Mouse (Mus musculus) kidney, embryonic 16.5 days (tissue): Measurements from ENCODE around the gene Fggy. TPM values are rescaled to one million over a fixed set of nuclear protein-coding genes. Genes with fewer than 3 reads are reported as not detected.

ENCODE experiments used
- ATAC-seq: fragments of 200-750 bp; cut with Nextera tagmentation; 2 replicates; pipeline ENCODE4 v1.8.0; 2017; ENCODE audit warnings: moderate TSS enrichment; ENCODE audit not compliant: low FRiP score, low TSS enrichment
- H3K27ac ChIP-seq: fragments of 300-500 bp; sonication (generic); 2 replicates; pipeline ENCODE4 v1.5.1; 2014; ENCODE audit warnings: low read length
- H3K27me3 ChIP-seq: fragments of 300-500 bp; sonication (generic); 2 replicates; pipeline ENCODE4 v1.6.1; 2014; ENCODE audit warnings: low read length, control low read depth, mixed read lengths; ENCODE audit not compliant: insufficient read depth
- H3K36me3 ChIP-seq: fragments of 300-500 bp; sonication (generic); 2 replicates; pipeline ENCODE4 v1.6.1; 2014; ENCODE audit warnings: low read length, control low read depth, mixed read lengths; ENCODE audit not compliant: insufficient read depth
- H3K4me1 ChIP-seq: fragments of 300-500 bp; sonication (generic); 2 replicates; pipeline ENCODE4 v1.6.1; 2014; ENCODE audit warnings: low read length, control low read depth, mixed read lengths; ENCODE audit not compliant: insufficient read depth
- H3K4me2 ChIP-seq: fragments of 300-500 bp; sonication (generic); replicated peaks from 2 replicates; pipeline ENCODE4 v1.6.1; 2014; ENCODE audit warnings: low read depth, low read length
- H3K4me3 ChIP-seq: fragments of 300-500 bp; sonication (generic); 2 replicates; pipeline ENCODE4 v1.5.1; 2014; ENCODE audit warnings: mild to moderate bottlenecking, low read length
- H3K9ac ChIP-seq: fragments of 300-500 bp; sonication (generic); replicated peaks from 2 replicates; pipeline ENCODE4 v1.6.1; 2014; ENCODE audit warnings: low read length
- H3K9me3 ChIP-seq: fragments of 300-500 bp; sonication (generic); 2 replicates; pipeline ENCODE4 v1.6.1; 2016; ENCODE audit warnings: low read length, control low read depth
- WGBS: fragments of 180-500 bp; shearing (Covaris S2); extraction: QIAGEN DNeasy Blood & Tissue Kit; methylation state at CpG from one replicate; pipeline ENCODE4 v1.1.7; 2014; 5-methylcytosine and 5-hydroxymethylcytosine counted together
- polyA plus RNA-seq: library from polyadenylated mRNA; unstranded; fragments of >200 nt; fragmentation: Nextera tagmentation; extraction: Ambion mirVana; gene quantifications from 2 replicates; pipeline ENCODE4 v1.2.1, GENCODE M21; 2015

Fggy gene
- polyA plus RNA-seq, 1 experiment from 2014 or later: 42.7 TPM

GRCm38 (mm10) chr4:95733397-95734249, 176.3 kb downstream of the Fggy start:
- Histone ChIP-seq H3K9ac (no peak overlapping the region), H3K27ac (peak overlapping the region; percentile 19; the same call in 1 of the 2 replicates), H3K9me3 (no peaks in the 10 kb centered on the region), H3K4me2 (no peak overlapping the region), H3K4me3 (no peak overlapping the region), H3K27me3 (no peaks in the 10 kb centered on the region), H3K36me3 (no peaks in the 10 kb centered on the region), H3K4me1 (peaks cover 37% of the 10 kb centered on the region)
- 24% methylated on average over 6 of the region's 6 CpGs for WGBS
- peak; percentile 29; the same call in 1 of the 2 replicates for ATAC-seq

- WGBS: 83% methylated on average over 4 of the region's 4 CpGs
- Histone ChIP-seq H3K4me2 (no peak overlapping the region), H3K36me3 (no peaks in the 10 kb centered on the region), H3K4me1 (peaks cover 35% of the 10 kb centered on the region), H3K27ac (no peak overlapping the region), H3K27me3 (no peaks in the 10 kb centered on the region), H3K4me3 (no peak overlapping the region), H3K9me3 (no peaks in the 10 kb centered on the region), H3K9ac (no peak overlapping the region)
- no peak for ATAC-seq
These were observed 178.7 kb downstream of the Fggy start for GRCm38 (mm10) chr4:95735967-95736366.

- Histone ChIP-seq H3K9me3 (no peaks in the 10 kb centered on the region), H3K27ac (no peak overlapping the region), H3K27me3 (no peaks in the 10 kb centered on the region), H3K36me3 (no peaks in the 10 kb centered on the region), H3K9ac (no peak overlapping the region), H3K4me1 (peaks cover 35% of the 10 kb centered on the region), H3K4me2 (no peak overlapping the region), H3K4me3 (no peak overlapping the region)
- 50% methylated on average over 2 of the region's 2 CpGs for WGBS
- ATAC-seq: no peak
These were observed 179.4 kb downstream of the Fggy start for GRCm38 (mm10) chr4:95736674-95737073.

- WGBS: 5% methylated on average over 5 of the region's 5 CpGs
- Histone ChIP-seq H3K4me1 (peaks cover 35% of the 10 kb centered on the region), H3K4me3 (no peak overlapping the region), H3K27ac (peak overlapping the region; percentile 88), H3K9me3 (no peaks in the 10 kb centered on the region), H3K27me3 (no peaks in the 10 kb centered on the region), H3K9ac (no peak overlapping the region), H3K4me2 (no peak overlapping the region; the same call in 1 of the 2 replicates), H3K36me3 (no peaks in the 10 kb centered on the region)
- ATAC-seq: peak; percentile 69
These were observed 180.9 kb downstream of the Fggy start for GRCm38 (mm10) chr4:95738179-95738578.

GRCm38 (mm10) chr4:95738725-95739124, 181.4 kb downstream of the Fggy start:
- H3K4me3 ChIP-seq: no peak overlapping the region
- H3K9me3 ChIP-seq: no peaks in the 10 kb centered on the region
- no peak overlapping the region for H3K4me2 ChIP-seq
- no peak for ATAC-seq
- H3K9ac ChIP-seq: 0 out of 2 replicates have a peak overlapping the region, but pooled peaks have one; percentile 12
- no peaks in the 10 kb centered on the region for H3K36me3 ChIP-seq
- peak overlapping the region; percentile 88 for H3K27ac ChIP-seq
- WGBS: 50% methylated on average over 4 of the region's 4 CpGs
- H3K4me1 ChIP-seq: peaks cover 30% of the 10 kb centered on the region
- no peaks in the 10 kb centered on the region for H3K27me3 ChIP-seq

GRCm38 (mm10) chr4:95741115-95741734, 183.9 kb downstream of the Fggy start:
- no peak for ATAC-seq
- Histone ChIP-seq H3K4me1 (peaks cover 21% of the 10 kb centered on the region), H3K9me3 (no peaks in the 10 kb centered on the region), H3K4me3 (no peak overlapping the region), H3K27ac (no peak overlapping the region), H3K4me2 (no peak overlapping the region), H3K27me3 (no peaks in the 10 kb centered on the region), H3K9ac (no peak overlapping the region), H3K36me3 (no peaks in the 10 kb centered on the region)
- 65% methylated on average over 7 of the region's 7 CpGs for WGBS

GRCm38 (mm10) chr4:95742986-95743385, 185.7 kb downstream of the Fggy start:
- Histone ChIP-seq H3K4me3 (no peak overlapping the region), H3K27ac (no peak overlapping the region), H3K4me2 (no peak overlapping the region), H3K9me3 (no peaks in the 10 kb centered on the region), H3K4me1 (peaks cover 10% of the 10 kb centered on the region), H3K27me3 (no peaks in the 10 kb centered on the region), H3K36me3 (no peaks in the 10 kb centered on the region), H3K9ac (no peak overlapping the region)
- WGBS: 30% methylated on average over 4 of the region's 4 CpGs
- ATAC-seq: no peak

GRCm38 (mm10) chr4:95746954-95747353, 189.6 kb downstream of the Fggy start:
- Histone ChIP-seq H3K27ac (no peak overlapping the region), H3K4me2 (no peak overlapping the region), H3K4me1 (no peaks in the 10 kb centered on the region), H3K36me3 (no peaks in the 10 kb centered on the region), H3K9ac (no peak overlapping the region), H3K9me3 (no peaks in the 10 kb centered on the region), H3K4me3 (no peak overlapping the region), H3K27me3 (no peaks in the 10 kb centered on the region)
- 94% methylated on average over 6 of the region's 6 CpGs for WGBS
- no peak for ATAC-seq

- H3K27me3 ChIP-seq: no peaks in the 10 kb centered on the region
- no peak overlapping the region for H3K27ac ChIP-seq
- no peak overlapping the region for H3K4me3 ChIP-seq
- H3K4me2 ChIP-seq: no peak overlapping the region
- 82% methylated on average over 12 of the region's 12 CpGs for WGBS
- no peaks in the 10 kb centered on the region for H3K9me3 ChIP-seq
- H3K36me3 ChIP-seq: no peaks in the 10 kb centered on the region
- H3K9ac ChIP-seq: no peak overlapping the region
- no peaks in the 10 kb centered on the region for H3K4me1 ChIP-seq
- ATAC-seq: no peak
These were observed 190.3 kb downstream of the Fggy start for GRCm38 (mm10) chr4:95747415-95748202.
